Mouse (Mus musculus) spleen, adult 2 months (tissue): ENCODE data around the gene Snx20.

ENCODE experiments used
- CTCF ChIP-seq: fragments of 200-500 bp; IDR thresholded peaks from 2 replicates; pipeline ENCODE4 v1.5.1; 2011; ENCODE audit warnings: mild to moderate bottlenecking, inconsistent platforms; ENCODE audit not compliant: insufficient read depth, insufficient read length, insufficient replicate concordance; ENCODE audit errors: extremely low read depth
- POLR2A ChIP-seq: fragments of 200-500 bp; IDR thresholded peaks from 2 replicates; pipeline ENCODE4 v1.6.1; 2011; ENCODE audit warnings: low read depth, low read length, inconsistent platforms

DNA sequence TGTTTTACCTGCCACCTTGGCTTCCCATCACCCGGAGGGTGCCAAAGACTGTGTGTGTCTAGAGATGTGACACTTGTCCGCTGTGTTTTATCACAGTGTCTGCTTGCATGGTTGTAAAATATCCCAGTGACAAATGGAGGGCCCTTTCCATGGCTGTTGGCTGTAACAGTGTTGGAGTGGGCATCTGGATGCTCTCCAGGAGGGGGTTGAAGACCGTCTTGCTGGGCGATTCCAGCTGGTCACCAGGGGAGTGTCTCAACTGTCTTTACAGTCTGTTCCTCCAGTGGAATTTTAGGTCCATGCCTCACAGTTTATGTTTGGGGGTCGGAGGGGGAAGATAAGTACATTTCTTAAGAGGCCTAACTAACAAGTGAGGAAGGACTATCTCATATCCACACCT lies 15.0 kb downstream of the Snx20 start:
- TF ChIP-seq CTCF (no peak), POLR2A (no peak)
